Mouse (Mus musculus) erythroblast, embryonic 14.5 days (primary cell): ENCODE data around the gene Kifc3.

Experiments used
- GATA1 ChIP-seq: IDR thresholded peaks from 2 replicates; pipeline ENCODE4 v1.6.1; 2012; ENCODE audit warnings: low read length, inconsistent platforms, mixed read lengths
- TAL1 ChIP-seq: IDR thresholded peaks from 3 replicates; pipeline ENCODE4 v1.6.1; 2012; ENCODE audit warnings: low read length, inconsistent platforms, mixed read lengths

- TF ChIP-seq GATA1, result no peak
- no peak for TF ChIP-seq TAL1
These were observed 47.2 kb upstream of the Kifc3 start for GRCm38 (mm10) chr8:95249847-95250246.
